Comparison of ENCODE assay signal across 8 mouse cellular contexts in the genomic region with DNA sequence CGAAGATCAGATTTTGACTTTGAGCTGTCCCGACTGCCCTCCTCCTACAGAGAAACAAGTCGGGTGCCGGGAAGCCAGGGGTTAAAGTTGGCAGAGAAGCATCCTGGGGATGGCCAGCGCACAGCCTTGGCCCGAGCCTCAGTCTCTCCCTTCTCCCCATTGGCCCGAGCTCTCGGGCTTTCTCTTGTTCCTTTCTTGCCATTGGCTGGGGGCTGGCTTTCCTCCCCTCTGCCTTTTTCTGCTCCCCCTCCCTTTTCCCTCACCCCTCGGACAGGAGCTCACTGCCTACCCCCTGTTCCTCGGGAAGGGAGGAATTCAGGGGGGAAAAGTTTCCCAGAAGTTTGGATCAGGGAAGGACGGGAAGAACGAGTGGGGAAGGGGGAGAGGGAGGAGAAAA. TPM values are rescaled to one million over a fixed set of nuclear protein-coding genes. Genes with fewer than 3 reads are reported as not detected.
A peak's percentile ranks its signal among the peaks of the same experiment; 100 is the strongest.
DNase-seq lines count a peak whose midpoint lies in the region; ATAC-seq and TF ChIP-seq lines count a peak whose summit lies in the region.

No protein-coding gene starts in this region.

- peak overlapping the region; percentile 78 for H3K4me2 ChIP-seq in lung, embryonic 14.5 days
- H3K4me2 ChIP-seq in embryonic facial prominence, embryonic 12.5 days (replicated peaks), result peak overlapping the region; percentile 66
- H3K4me2 ChIP-seq in hindbrain, postnatal 0 days (ENCODE audit: low read depth, low read length), result peak overlapping the region; percentile 48

- peak; percentile 52 for DNase-seq in lung, embryonic 14.5 days
- no peak for DNase-seq in lung, postnatal 14 days
- DNase-seq in hindbrain, postnatal 0 days (ENCODE audit: low spot score), result no peak
- DNase-seq in retina, postnatal 1 day, result peak; percentile 33
- DNase-seq in T-cell, adult 2 months (ENCODE audit: low spot score), result no peak
- no peak for DNase-seq in ovary, postnatal 36 days (ENCODE audit: low spot score)

- H3K9ac ChIP-seq in lung, embryonic 14.5 days, result no peak overlapping the region
- H3K9ac ChIP-seq in embryonic facial prominence, embryonic 12.5 days, result no peak overlapping the region
- no peak overlapping the region for H3K9ac ChIP-seq in hindbrain, postnatal 0 days (replicated peaks; ENCODE audit: low read length)

- H3K27me3 ChIP-seq in lung, embryonic 14.5 days (ENCODE audit: insufficient read depth, low read length), result peaks cover 100% of the 10 kb centered on the region
- H3K27me3 ChIP-seq in embryonic facial prominence, embryonic 12.5 days, result peaks cover 80% of the 10 kb centered on the region
- H3K27me3 ChIP-seq in hindbrain, postnatal 0 days (ENCODE audit: insufficient read depth, low read length), result peaks cover 90% of the 10 kb centered on the region

- H3K27ac ChIP-seq in lung, embryonic 14.5 days (ENCODE audit: low read depth), result no peak overlapping the region
- no peak overlapping the region for H3K27ac ChIP-seq in embryonic facial prominence, embryonic 12.5 days
- H3K27ac ChIP-seq in hindbrain, postnatal 0 days, result no peak overlapping the region

- ATAC-seq in lung, embryonic 14.5 days (ENCODE audit: insufficient read depth), result peak; percentile 82
- ATAC-seq in embryonic facial prominence, embryonic 12.5 days (ENCODE audit: insufficient number of reproducible peaks, insufficient read depth, low FRiP score, low TSS enrichment), result peak; percentile 83
- no peak for ATAC-seq in hindbrain, postnatal 0 days
- no peak for ATAC-seq in inflammation-experienced regulatory T-cells, adult 6 months

- no peaks in the 10 kb centered on the region for H3K4me1 ChIP-seq in lung, embryonic 14.5 days (ENCODE audit: insufficient read depth)
- H3K4me1 ChIP-seq in embryonic facial prominence, embryonic 12.5 days, result no peaks in the 10 kb centered on the region
- H3K4me1 ChIP-seq in hindbrain, postnatal 0 days (ENCODE audit: insufficient read depth, low read length), result no peaks in the 10 kb centered on the region

- no peaks in the 10 kb centered on the region for H3K36me3 ChIP-seq in lung, embryonic 14.5 days (ENCODE audit: insufficient read depth)
- no peaks in the 10 kb centered on the region for H3K36me3 ChIP-seq in embryonic facial prominence, embryonic 12.5 days
- H3K36me3 ChIP-seq in hindbrain, postnatal 0 days (ENCODE audit: insufficient read depth, low read length), result no peaks in the 10 kb centered on the region

- under 1% methylated on average over 12 of the region's 12 CpGs for WGBS in lung, embryonic 14.5 days
- under 1% methylated on average over 12 of the region's 12 CpGs for WGBS in embryonic facial prominence, embryonic 12.5 days
- WGBS in hindbrain, postnatal 0 days, result under 1% methylated on average over 12 of the region's 12 CpGs

- TF ChIP-seq CTCF in lung, embryonic 14.5 days (IDR thresholded peaks at IDR 0.05; ENCODE audit: low read depth), result no peak
- no peak for TF ChIP-seq CTCF in hindbrain, postnatal 0 days (IDR thresholded peaks at IDR 0.05; ENCODE audit: low read depth)

- H3K9me3 ChIP-seq in lung, embryonic 14.5 days (ENCODE audit: low read depth, low read length), result no peaks in the 10 kb centered on the region
- H3K9me3 ChIP-seq in embryonic facial prominence, embryonic 12.5 days, result no peaks in the 10 kb centered on the region
- no peaks in the 10 kb centered on the region for H3K9me3 ChIP-seq in hindbrain, postnatal 0 days (ENCODE audit: low read length)

- H3K4me3 ChIP-seq in lung, embryonic 14.5 days (ENCODE audit: low read depth, low read length), result peak overlapping the region; percentile 41
- H3K4me3 ChIP-seq in embryonic facial prominence, embryonic 12.5 days, result peak overlapping the region; percentile 54
- H3K4me3 ChIP-seq in hindbrain, postnatal 0 days (ENCODE audit: low read length), result peak overlapping the region; percentile 28; the same call in 1 of the 2 replicates

RNA-seq across cellular contexts. Expression of a gene that starts 12.9 kb away (rescaled TPM):
- 0.05 and 0.28 TPM in 2 replicates for polyA plus RNA-seq in lung, embryonic 14.5 days (2014; fragmentation: Nextera tagmentation; extraction: Ambion mirVana)
- polyA plus RNA-seq in embryonic facial prominence, embryonic 12.5 days (2016; fragmentation: Nextera tagmentation; extraction: Ambion mirVana), result 14.5 and 15.2 TPM in 2 replicates
- total RNA-seq in hindbrain, postnatal 0 days (2014; rRNA removed), result 2.9 and 4.3 TPM in 2 replicates
- 0.64 TPM in 2 replicates for polyA plus RNA-seq in hindbrain, postnatal 0 days (2015; fragmentation: Nextera tagmentation; extraction: Ambion mirVana)
- not detected for polyA plus RNA-seq in inflammation-experienced regulatory T-cells, adult 6 months (2017; shearing (Covaris generic))

Comparison
In these comparisons a context has a peak if more than half of its experiments do, and no peak if none do; other contexts are left out.
1. DNase-seq: peak in lung, embryonic 14.5 days (single experiment) and retina, postnatal 1 day (single experiment); none in lung, postnatal 14 days (single experiment), hindbrain, postnatal 0 days (single experiment), T-cell, adult 2 months (single experiment) and ovary, postnatal 36 days (single experiment).
2. ATAC-seq: peak in lung, embryonic 14.5 days (single experiment) and embryonic facial prominence, embryonic 12.5 days (single experiment); none in hindbrain, postnatal 0 days (single experiment) and inflammation-experienced regulatory T-cells, adult 6 months (single experiment).
3. Peak in every context shown above with its lines, with median percentiles within 50 percentile points of each other: H3K4me2 ChIP-seq and H3K4me3 ChIP-seq.